Mouse (Mus musculus) small intestine, adult 2 months (tissue): Measurements from ENCODE around the gene Gabbr2. TPM values are rescaled to one million over a fixed set of nuclear protein-coding genes. Genes with fewer than 3 reads are reported as not detected.
A peak's percentile ranks its signal among the peaks of the same experiment; 100 is the strongest.

Experiments
- H3K27ac ChIP-seq: fragments of 200-500 bp; 2 replicates; pipeline ENCODE4 v1.5.1; 2012; ENCODE audit warnings: low read depth, low read length, control low read depth, inconsistent platforms; ENCODE audit not compliant: insufficient read depth
- H3K27me3 ChIP-seq: fragments of 200-500 bp; 2 replicates; pipeline ENCODE4 v1.6.1; 2012; ENCODE audit warnings: mild to moderate bottlenecking, moderate library complexity, low read length, inconsistent platforms; ENCODE audit not compliant: control insufficient read depth, insufficient read depth
- H3K36me3 ChIP-seq: fragments of 200-500 bp; 2 replicates; pipeline ENCODE4 v1.6.1; 2012; ENCODE audit warnings: mild to moderate bottlenecking, low read length, control low read depth, inconsistent platforms; ENCODE audit not compliant: control insufficient read depth, insufficient read depth
- H3K4me1 ChIP-seq: fragments of 200-500 bp; 2 replicates; pipeline ENCODE4 v1.6.1; 2012; ENCODE audit warnings: low read length, inconsistent platforms, mixed read lengths; ENCODE audit not compliant: control insufficient read depth, insufficient read depth, insufficient read length
- H3K4me3 ChIP-seq: fragments of 200-500 bp; 2 replicates; pipeline ENCODE4 v1.5.1; 2012; ENCODE audit warnings: low read depth, mild to moderate bottlenecking, control low read depth, inconsistent platforms, low read length, moderate library complexity
- CTCF ChIP-seq: fragments of 200-500 bp; IDR thresholded peaks from 2 replicates; pipeline ENCODE4 v1.5.1; 2012; ENCODE audit warnings: low read depth, mild to moderate bottlenecking, control low read depth, inconsistent platforms, low read length, moderate library complexity, mixed read lengths; ENCODE audit not compliant: insufficient replicate concordance, insufficient read length; ENCODE audit errors: extremely low read depth
- POLR2A ChIP-seq: fragments of 200-500 bp; IDR thresholded peaks from 2 replicates; pipeline ENCODE4 v1.6.1; 2012; ENCODE audit warnings: low read depth, mild to moderate bottlenecking, control low read depth, inconsistent platforms, low read length, moderate library complexity
- WGBS: fragments of 180-500 bp; shearing (Covaris S2); methylation state at CpG from one replicate; pipeline ENCODE4 v1.1.7; 2018; 5-methylcytosine and 5-hydroxymethylcytosine counted together
- polyA plus RNA-seq: library from polyadenylated mRNA; depleted of rRNA; stranded (reverse); fragments of >200 nt; gene quantifications from 2 replicates; pipeline ENCODE4 v1.2.3, GENCODE M21; 2012

Gabbr2 gene
- polyA plus RNA-seq, 1 experiment = 0.74 TPM

- no peaks in the 10 kb centered on the region for H3K27me3 ChIP-seq
- H3K36me3 ChIP-seq = no peaks in the 10 kb centered on the region
- no peak overlapping the region for H3K27ac ChIP-seq
- no peaks in the 10 kb centered on the region for H3K4me1 ChIP-seq
- H3K4me3 ChIP-seq = no peak overlapping the region
- WGBS = 92% methylated on average over 14 of the region's 14 CpGs
- TF ChIP-seq POLR2A = no peak
- TF ChIP-seq CTCF = no peak
These were observed 156.6 kb downstream of the Gabbr2 start for GRCm38 (mm10) chr4:46835064-46835463.

- Histone ChIP-seq H3K27me3 (no peaks in the 10 kb centered on the region), H3K4me3 (no peak overlapping the region), H3K4me1 (no peaks in the 10 kb centered on the region), H3K27ac (no peak overlapping the region), H3K36me3 (no peaks in the 10 kb centered on the region)
- no peak for TF ChIP-seq POLR2A
- TF ChIP-seq CTCF = peak; percentile 36; the same call in 1 of the 2 replicates
- 51% methylated on average over 12 of the region's 12 CpGs for WGBS
These were observed 158.7 kb downstream of the Gabbr2 start for GRCm38 (mm10) chr4:46832834-46833544.

GRCm38 (mm10) chr4:46829656-46830055 lies 162.0 kb downstream of the Gabbr2 start:
- Histone ChIP-seq H3K27me3 (no peaks in the 10 kb centered on the region), H3K4me3 (no peak overlapping the region), H3K27ac (no peak overlapping the region), H3K36me3 (no peaks in the 10 kb centered on the region), H3K4me1 (no peaks in the 10 kb centered on the region)
- TF ChIP-seq POLR2A = no peak
- TF ChIP-seq CTCF = no peak
- 39% methylated on average over 2 of the region's 2 CpGs for WGBS

GRCm38 (mm10) chr4:46828141-46828571 lies 163.5 kb downstream of the Gabbr2 start:
- H3K4me1 ChIP-seq = no peaks in the 10 kb centered on the region
- 85% methylated on average over 5 of the region's 5 CpGs for WGBS
- TF ChIP-seq CTCF = no peak
- no peak for TF ChIP-seq POLR2A

GRCm38 (mm10) chr4:46827471-46827870 lies 164.2 kb downstream of the Gabbr2 start:
- no peaks in the 10 kb centered on the region for H3K4me1 ChIP-seq
- H3K36me3 ChIP-seq = no peaks in the 10 kb centered on the region
- no peak overlapping the region for H3K4me3 ChIP-seq
- WGBS = 55% methylated on average over 9 of the region's 9 CpGs
- no peak overlapping the region for H3K27ac ChIP-seq
- H3K27me3 ChIP-seq = no peaks in the 10 kb centered on the region
- no peak for TF ChIP-seq POLR2A
- TF ChIP-seq CTCF = no peak

More at GRCm38 (mm10) chr4:46828141-46828571, 163.5 kb downstream of the Gabbr2 start:
- no peaks in the 10 kb centered on the region for H3K36me3 ChIP-seq
- no peak overlapping the region for H3K4me3 ChIP-seq
- H3K27ac ChIP-seq = no peak overlapping the region
- no peaks in the 10 kb centered on the region for H3K27me3 ChIP-seq

- no peaks in the 10 kb centered on the region for H3K4me1 ChIP-seq
- H3K4me3 ChIP-seq = no peak overlapping the region
- no peak overlapping the region for H3K27ac ChIP-seq
- no peaks in the 10 kb centered on the region for H3K36me3 ChIP-seq
- no peaks in the 10 kb centered on the region for H3K27me3 ChIP-seq
- WGBS = 75% methylated on average over 10 of the region's 10 CpGs
- no peak for TF ChIP-seq POLR2A
- TF ChIP-seq CTCF = no peak
These were observed 165.7 kb downstream of the Gabbr2 start for GRCm38 (mm10) chr4:46825846-46826529.

GRCm38 (mm10) chr4:46823738-46824137 lies 167.9 kb downstream of the Gabbr2 start:
- Histone ChIP-seq H3K4me3 (no peak overlapping the region), H3K27ac (no peak overlapping the region), H3K4me1 (no peaks in the 10 kb centered on the region), H3K27me3 (no peaks in the 10 kb centered on the region), H3K36me3 (no peaks in the 10 kb centered on the region)
- WGBS = 80% methylated on average over 14 of the region's 14 CpGs
- TF ChIP-seq CTCF (no peak), POLR2A (no peak)
